Mouse (Mus musculus) CD8-positive naive resting alpha-beta T cell, adult 57 days (primary cell): ENCODE measurements around the gene Gipr. TPM values are rescaled to one million over a fixed set of nuclear protein-coding genes. Genes with fewer than 3 reads are reported as not detected.

Source experiments
- total RNA-seq: library from RNA; stranded (reverse); gene quantifications from one replicate; pipeline ENCODE4 v1.2.4, GENCODE M21; 2023

Gene Gipr
- total RNA-seq: not detected

GRCm38 (mm10) chr7:19165656-19166423, at the start of gene Gipr:
Gene Gipr, minus strand, starts transcription at chr7:19166127.

GRCm38 (mm10) chr7:19211996-19212755, 46.2 kb upstream of the Gipr start, which contains the start of gene Gpr4:
Gene Gpr4, plus strand, starts transcription at chr7:19212538.

GRCm38 (mm10) chr7:19175708-19176515, 10.0 kb upstream of the Gipr start, which contains the start of gene Eml2:
Gene Eml2, plus strand, starts transcription at chr7:19176421.

GRCm38 (mm10) chr7:19149626-19150025, 16.3 kb downstream of the Gipr start, which contains the start of gene Snrpd2:
Gene Snrpd2, plus strand, starts transcription at chr7:19149722.

GRCm38 (mm10) chr7:19148875-19149541, 16.9 kb downstream of the Gipr start, which contains the start of gene Qpctl:
Gene Qpctl, minus strand, starts transcription at chr7:19149291.

GRCm38 (mm10) chr7:19119631-19120429, 46.1 kb downstream of the Gipr start, which contains the start of gene Fbxo46:
Gene Fbxo46, plus strand, starts transcription at chr7:19119859.

GRCm38 (mm10) chr7:19118028-19118771, 47.7 kb downstream of the Gipr start, which contains the start of gene Gm4969:
Gene Gm4969, minus strand, starts transcription at chr7:19118368.

Other genes starting within 250 kb of the Gipr start
- not detected for gene Nova2, start 240.2 kb downstream of the Gipr start, total RNA-seq
- not detected for gene Nanos2, start 178.7 kb downstream of the Gipr start, total RNA-seq
- 1.7 TPM for gene Mypop, start 174.9 kb downstream of the Gipr start, total RNA-seq
- gene Irf2bp1, start 162.1 kb downstream of the Gipr start, total RNA-seq: 29.4 TPM
- gene Foxa3, start 142.6 kb downstream of the Gipr start, total RNA-seq: not detected
- gene Sympk, start 141.8 kb downstream of the Gipr start, total RNA-seq: 95.9 TPM
- gene Rsph6a, start 111.4 kb downstream of the Gipr start, total RNA-seq: 0.34 TPM
- 1.5 TPM for gene Dmwd, start 89.9 kb downstream of the Gipr start, total RNA-seq
- 1.5 TPM for gene Dmpk, start 82.3 kb downstream of the Gipr start, total RNA-seq
- 0.83 TPM for gene Six5, start 71.5 kb downstream of the Gipr start, total RNA-seq
- gene Gm4969, start 47.8 kb downstream of the Gipr start, total RNA-seq: not detected
- 23.1 TPM for gene Fbxo46, start 46.3 kb downstream of the Gipr start, total RNA-seq
- 11.3 TPM for gene Qpctl, start 16.8 kb downstream of the Gipr start, total RNA-seq
- 88.9 TPM for gene Snrpd2, start 16.4 kb downstream of the Gipr start, total RNA-seq
- 15.5 TPM for gene Eml2, start 10.3 kb upstream of the Gipr start, total RNA-seq
- gene Gpr4, start 46.4 kb upstream of the Gipr start, total RNA-seq: not detected
- gene Opa3, start 62.2 kb upstream of the Gipr start, total RNA-seq: 51.9 TPM
- 296 TPM for gene Vasp, start 105.7 kb upstream of the Gipr start, total RNA-seq
- 2.3 TPM for gene Ppm1n, start 113.9 kb upstream of the Gipr start, total RNA-seq
- gene Rtn2, start 116.5 kb upstream of the Gipr start, total RNA-seq: not detected
- gene Fosb, start 143.9 kb upstream of the Gipr start, total RNA-seq: 1,017 TPM
- gene Ercc1, start 178.7 kb upstream of the Gipr start, total RNA-seq: 65.9 TPM
- 12.8 TPM for gene Cd3eap, start 193.4 kb upstream of the Gipr start, total RNA-seq
- 1.6 TPM for gene Ppp1r13l, start 193.6 kb upstream of the Gipr start, total RNA-seq
- gene Ercc2, start 215.9 kb upstream of the Gipr start, total RNA-seq: 83.7 TPM
- 3.6 TPM for gene Klc3, start 238.0 kb upstream of the Gipr start, total RNA-seq
- gene Ckm, start 238.6 kb upstream of the Gipr start, total RNA-seq: not detected